Mouse (Mus musculus): ENCODE measurements around the gene 1700023F06Rik. TPM values are rescaled to one million over a fixed set of nuclear protein-coding genes. Genes with fewer than 3 reads are reported as not detected.

1700023F06Rik gene
- total and polyA plus RNA-seq, 3 experiments = not detected

- H3K9me3 ChIP-seq (replicated peaks; ENCODE audit: low read length) = no peaks in the 10 kb centered on the region
- H3K9ac ChIP-seq (ENCODE audit: insufficient read depth, low read depth) = no peak overlapping the region
- H3K4me2 ChIP-seq (ENCODE audit: insufficient read depth, low read depth, poor library complexity, severe bottlenecking) = no peak overlapping the region
- no peak overlapping the region for H3K4me3 ChIP-seq (replicated peaks in 1 of 3; ENCODE audit: low read depth in 2 of 3, low read length in 2 of 3, poor library complexity in 1 of 3)
- H3K27me3 ChIP-seq (replicated peaks) = no peaks in the 10 kb centered on the region
- peaks cover 40 to 89% of the 10 kb centered on the region in 2 experiments for H3K4me1 ChIP-seq (ENCODE audit: control insufficient read depth in 1 of 2, insufficient read depth in 2 of 2)
- no peak for DNase-seq (ENCODE audit: extremely low read depth)
- H3K79me2 ChIP-seq (replicated peaks; ENCODE audit: control insufficient read depth, extremely low read depth, insufficient read depth, poor library complexity, severe bottlenecking) = peaks cover 21% of the 10 kb centered on the region
- TF ChIP-seq RAD21 (IDR thresholded peaks at IDR 0.05; ENCODE audit: low read depth, low read length) (no peak), PAX5 (IDR thresholded peaks at IDR 0.05; ENCODE audit: low read length) (no peak), MAFK (IDR thresholded peaks at IDR 0.05; ENCODE audit: insufficient replicate concordance, low read length) (peak; percentile 94), GABPA (IDR thresholded peaks at IDR 0.05; ENCODE audit: insufficient replicate concordance, low read depth, low read length) (no peak)
- in situ Hi-C loops (cut with MboI; ENCODE audit: low pct_ligation_motif_present, low pct_unique_long_range_greater_than_20kb, low sequenced_read_pairs) (no loop called here), dilution Hi-C loops (cut with MboI; ENCODE audit: extremely low pct_ligation_motif_present, extremely low pct_unique_long_range_greater_than_20kb, low sequenced_read_pairs) (no loop called here)
- H3K27ac ChIP-seq (ENCODE audit: insufficient read depth, low read depth) = no peak overlapping the region
- H3K36me3 ChIP-seq (replicated peaks in 1 of 2; ENCODE audit: control insufficient read depth in 1 of 2, insufficient read depth in 1 of 2, low read length in 1 of 2) = peaks cover 0 to 22% of the 10 kb centered on the region in 2 experiments
These were observed 42.0 kb upstream of the 1700023F06Rik start for GRCm38 (mm10) chr11:103250324-103250723.

- peak overlapping the region; percentile 71 for H3K27ac ChIP-seq (ENCODE audit: insufficient read depth, low read depth)
- no peaks in the 10 kb centered on the region for H3K27me3 ChIP-seq (replicated peaks)
- peaks cover under 1 to 24% of the 10 kb centered on the region in 2 experiments for H3K36me3 ChIP-seq (replicated peaks in 1 of 2; ENCODE audit: control insufficient read depth in 1 of 2, insufficient read depth in 1 of 2, low read length in 1 of 2)
- peak; percentile 81 for DNase-seq (ENCODE audit: extremely low read depth)
- dilution Hi-C loops (cut with MboI; ENCODE audit: extremely low pct_ligation_motif_present, extremely low pct_unique_long_range_greater_than_20kb, low sequenced_read_pairs) = no loop called here
- peak overlapping the region; percentile 79 for H3K4me2 ChIP-seq (ENCODE audit: insufficient read depth, low read depth, poor library complexity, severe bottlenecking)
- peaks cover 36 to 89% of the 10 kb centered on the region in 2 experiments for H3K4me1 ChIP-seq (ENCODE audit: control insufficient read depth in 1 of 2, insufficient read depth in 2 of 2)
- peak overlapping the region in 1 of 3 experiments; percentile 8 for H3K4me3 ChIP-seq (replicated peaks in 1 of 3; ENCODE audit: low read depth in 2 of 3, low read length in 2 of 3, poor library complexity in 1 of 3)
- in situ Hi-C loops (cut with MboI; ENCODE audit: low pct_ligation_motif_present, low pct_unique_long_range_greater_than_20kb, low sequenced_read_pairs) = no loop called here
- H3K9ac ChIP-seq (ENCODE audit: insufficient read depth, low read depth) = peak overlapping the region; percentile 54
- H3K9me3 ChIP-seq (replicated peaks; ENCODE audit: low read length) = no peaks in the 10 kb centered on the region
- H3K79me2 ChIP-seq (replicated peaks; ENCODE audit: control insufficient read depth, extremely low read depth, insufficient read depth, poor library complexity, severe bottlenecking) = peaks cover 21% of the 10 kb centered on the region
- TF ChIP-seq SIN3A (IDR thresholded peaks at IDR 0.05; ENCODE audit: low read length) (0 out of 2 replicates have a peak, but pooled peaks have one; percentile 19), USF1 (IDR thresholded peaks at IDR 0.05; ENCODE audit: low read depth, low read length) (no peak), JUN (IDR thresholded peaks at IDR 0.05; ENCODE audit: insufficient read depth, low read depth, low read length) (no peak), NRF1 (IDR thresholded peaks at IDR 0.05; ENCODE audit: low read depth, low read length) (no peak), ELF1 (IDR thresholded peaks at IDR 0.05; ENCODE audit: low read depth, low read length) (peak; percentile 59), MYC (IDR thresholded peaks at IDR 0.05; ENCODE audit: low read depth, low read length) (no peak), RCOR1 (conservative IDR thresholded peaks at IDR 0.05; ENCODE audit: low read depth, low read length) (no peak; the same call in 1 of the 2 replicates), ZNF384 (IDR thresholded peaks at IDR 0.05; ENCODE audit: low read depth, low read length) (no peak), ZC3H11A (IDR thresholded peaks at IDR 0.05; ENCODE audit: low read depth, low read length) (no peak), KAT2A (IDR thresholded peaks at IDR 0.05; ENCODE audit: insufficient replicate concordance, low read length) (0 out of 2 replicates have a peak, but pooled peaks have one; percentile 32), CHD2 (IDR thresholded peaks at IDR 0.05; ENCODE audit: low read length) (no peak), UBTF (IDR thresholded peaks at IDR 0.05; ENCODE audit: low read depth, low read length) (no peak), MAX (IDR thresholded peaks at IDR 0.05; ENCODE audit: low read length) (0 out of 2 replicates have a peak, but pooled peaks have one; percentile 31), MEF2A (IDR thresholded peaks at IDR 0.05; ENCODE audit: borderline replicate concordance, low read depth, low read length) (peak; percentile 36; the same call in 1 of the 2 replicates), ETS1 (conservative IDR thresholded peaks at IDR 0.05; ENCODE audit: low read depth, low read length) (0 out of 2 replicates have a peak, but pooled peaks have one; percentile 9), RAD21 (IDR thresholded peaks at IDR 0.05; ENCODE audit: low read depth, low read length) (no peak), SMC3 (IDR thresholded peaks at IDR 0.05; ENCODE audit: low read depth, low read length) (no peak; the same call in 1 of the 2 replicates), E2F4 (IDR thresholded peaks at IDR 0.05; ENCODE audit: insufficient replicate concordance, low read depth, low read length) (no peak), MXI1 (IDR thresholded peaks at IDR 0.05; ENCODE audit: low read depth, low read length) (no peak; the same call in 1 of the 2 replicates), CHD1 (IDR thresholded peaks at IDR 0.05; ENCODE audit: low read depth, low read length) (no peak), EP300 (IDR thresholded peaks at IDR 0.05; ENCODE audit: low read length) (peak; percentile 76), NELFE (IDR thresholded peaks at IDR 0.05; ENCODE audit: low read depth, low read length) (peak; percentile 42; the same call in 1 of the 2 replicates), CTCF (conservative IDR thresholded peaks at IDR 0.05 in 1 of 2, IDR thresholded peaks at IDR 0.05 in 1 of 2; ENCODE audit: low read depth in 2 of 2, low read length in 2 of 2) (no peak), IRF4 (IDR thresholded peaks at IDR 0.05; ENCODE audit: low read depth, low read length) (no peak), PAX5 (IDR thresholded peaks at IDR 0.05; ENCODE audit: low read length) (no peak), TCF12 (IDR thresholded peaks at IDR 0.05; ENCODE audit: low read depth, low read length) (no peak; the same call in 1 of the 2 replicates), USF2 (conservative IDR thresholded peaks at IDR 0.05; ENCODE audit: low read depth, low read length) (no peak), ZKSCAN1 (IDR thresholded peaks at IDR 0.05; ENCODE audit: borderline replicate concordance, low read depth, low read length) (no peak; the same call in 1 of the 2 replicates), MAFK (IDR thresholded peaks at IDR 0.05; ENCODE audit: insufficient replicate concordance, low read length) (peak; percentile 52; the same call in 1 of the 2 replicates), MAZ (IDR thresholded peaks at IDR 0.05; ENCODE audit: low read depth, low read length) (peak; percentile 49; the same call in 1 of the 2 replicates), POLR2A (IDR thresholded peaks at IDR 0.05; ENCODE audit: low read depth, low read length) (0 out of 2 replicates have a peak, but pooled peaks have one; percentile 4)
These were observed 41.2 kb upstream of the 1700023F06Rik start for GRCm38 (mm10) chr11:103249509-103249908.

All from CH12.LX (cell line).